Mouse (Mus musculus): Measurements from ENCODE around the gene Rap1gds1.

DNA sequence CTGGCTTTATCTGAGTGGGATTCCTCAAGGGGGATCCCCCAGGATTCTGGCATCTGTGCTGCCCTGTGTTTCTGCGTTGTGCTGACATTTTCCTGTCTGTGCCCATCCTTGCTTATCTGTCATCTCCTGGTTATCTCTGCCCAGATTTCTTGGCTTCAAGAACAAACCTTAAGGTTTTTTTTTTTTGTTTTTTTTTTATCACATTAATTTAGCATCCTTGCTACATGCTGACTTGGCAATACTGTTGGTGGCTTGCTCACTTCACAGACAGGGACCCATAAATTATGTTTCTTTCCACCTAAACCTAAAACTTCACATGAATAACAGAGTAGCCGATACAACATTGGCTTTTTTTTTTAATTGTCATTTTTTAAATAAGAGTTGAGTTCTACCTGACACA, 36.9 kb upstream of the Rap1gds1 start:
- TF ChIP-seq CTCF (IDR thresholded peaks at IDR 0.05): no peak
- no peak for TF ChIP-seq POLR2A (IDR thresholded peaks at IDR 0.05; ENCODE audit: insufficient read depth, low read depth, low read length)
- TF ChIP-seq EP300 (IDR thresholded peaks at IDR 0.05; ENCODE audit: insufficient read depth, low read depth, low read length): no peak
